In genomic region chr2:3165037-3165600, GRCm38 (mm10) we compare ENCODE assay signal across 28 mouse cellular contexts. TPM values are rescaled to one million over a fixed set of nuclear protein-coding genes. Genes with fewer than 3 reads are reported as not detected.
DNase-seq lines count a peak whose midpoint lies in the region; ATAC-seq and TF ChIP-seq lines count a peak whose summit lies in the region.
"Had no signal": no experiment of that assay in that cellular context is flagged by ENCODE, and none has a peak within 500 bp of the region (broad histone marks: within the 10 kb centered on the region; RNA-seq: fewer than 3 reads in every experiment).

No protein-coding gene starts in this region.

- H3K4me3 ChIP-seq in lung, postnatal 0 days (ENCODE audit: low read depth, low read length), result no peak overlapping the region
- no peak overlapping the region for H3K4me3 ChIP-seq in liver, postnatal 0 days (ENCODE audit: low read depth, low read length)
- H3K4me3 ChIP-seq: erythroblast, embryonic 14.5 days; heart, embryonic 13.5 days; hindbrain, embryonic 12.5 days; intestine, embryonic 15.5 days; midbrain, embryonic 12.5 days; myocyte; neural tube, embryonic 12.5 days had no signal

- H3K4me1 ChIP-seq in lung, postnatal 0 days (ENCODE audit: insufficient read depth, low read depth, low read length), result peaks cover 2% of the 10 kb centered on the region; the same call in 1 of the 2 replicates
- H3K4me1 ChIP-seq in liver, postnatal 0 days (ENCODE audit: insufficient read depth), result peaks cover 7% of the 10 kb centered on the region; the same call in 1 of the 2 replicates
- H3K4me1 ChIP-seq: neural tube, embryonic 12.5 days had no signal

- no peak for TF ChIP-seq CTCF in lung, postnatal 0 days (IDR thresholded peaks at IDR 0.05)
- no peak for TF ChIP-seq CTCF in liver, postnatal 0 days (IDR thresholded peaks at IDR 0.05; ENCODE audit: low read depth)

- H3K4me2 ChIP-seq in lung, postnatal 0 days (replicated peaks; ENCODE audit: low read depth, low read length), result no peak overlapping the region
- H3K4me2 ChIP-seq in liver, postnatal 0 days (ENCODE audit: low read depth, low read length), result no peak overlapping the region
- H3K4me2 ChIP-seq: heart, embryonic 13.5 days; hindbrain, embryonic 12.5 days; intestine, embryonic 15.5 days; liver, embryonic 11.5 days; midbrain, embryonic 12.5 days; neural tube, embryonic 12.5 days had no signal

- WGBS in lung, postnatal 0 days, result 83% methylated on average over 8 of the region's 8 CpGs
- 81% methylated on average over 8 of the region's 8 CpGs for WGBS in liver, postnatal 0 days (ENCODE audit: insufficient replicate concordance)

- TF ChIP-seq EP300 in lung, postnatal 0 days (IDR thresholded peaks at IDR 0.05), result no peak
- no peak for TF ChIP-seq EP300 in liver, postnatal 0 days (IDR thresholded peaks at IDR 0.05; ENCODE audit: low read depth)

- no peaks in the 10 kb centered on the region for H3K27me3 ChIP-seq in lung, postnatal 0 days (replicated peaks; ENCODE audit: insufficient read depth, low read length)
- no peaks in the 10 kb centered on the region for H3K27me3 ChIP-seq in liver, postnatal 0 days (ENCODE audit: insufficient read depth, low read length)
- H3K27me3 ChIP-seq: heart, embryonic 13.5 days; hindbrain, embryonic 12.5 days; intestine, embryonic 15.5 days; midbrain, embryonic 12.5 days; neural tube, embryonic 12.5 days had no signal

- peak overlapping the region; percentile 22; the same call in 1 of the 2 replicates for H3K27ac ChIP-seq in lung, postnatal 0 days (ENCODE audit: low read length)
- no peak overlapping the region for H3K27ac ChIP-seq in liver, postnatal 0 days (ENCODE audit: low read depth)
- H3K27ac ChIP-seq: heart, embryonic 13.5 days; hindbrain, embryonic 12.5 days; hindbrain, postnatal 0 days; intestine, embryonic 15.5 days; kidney, postnatal 0 days; midbrain, embryonic 12.5 days; neural tube, embryonic 12.5 days had no signal

- no peak overlapping the region for H3K9ac ChIP-seq in lung, postnatal 0 days (replicated peaks; ENCODE audit: low read depth)
- no peak overlapping the region for H3K9ac ChIP-seq in liver, postnatal 0 days (replicated peaks)
- H3K9ac ChIP-seq: heart, embryonic 13.5 days; hindbrain, embryonic 12.5 days; intestine, embryonic 15.5 days; midbrain, embryonic 12.5 days; neural tube, embryonic 12.5 days had no signal

- DNase-seq in heart, adult 18-20 months, result peak; percentile 27 to 59
- DNase-seq in heart, postnatal 4 days, result no peak
- DNase-seq in kidney, adult 9 months, result peak; percentile 52
- DNase-seq in kidney, adult 18-20 months, result no peak
- DNase-seq in lung, postnatal 0 days (ENCODE audit: low spot score), result no peak
- no peak for DNase-seq in lung, postnatal 36 days
- no peak for DNase-seq in liver, postnatal 0 days
- DNase-seq: adrenal gland, postnatal 25 days; cerebellum, adult 18-20 months; cerebellum, postnatal 10 days; gastrocnemius, postnatal 36 days; kidney, postnatal 4 days; right cerebral cortex, adult 18-20 months; spleen, adult 18-20 months; thymus, postnatal 14 days had no signal

- ATAC-seq in lung, postnatal 0 days, result no peak
- ATAC-seq in liver, postnatal 0 days, result no peak
- ATAC-seq: CD4-positive, CD25-positive, alpha-beta regulatory T cell, adult 4 months; forebrain, embryonic 16.5 days; hindbrain, postnatal 0 days; intestine, embryonic 15.5 days had no signal

- no peaks in the 10 kb centered on the region for H3K9me3 ChIP-seq in lung, postnatal 0 days (ENCODE audit: low read length)
- no peaks in the 10 kb centered on the region for H3K9me3 ChIP-seq in liver, postnatal 0 days (ENCODE audit: low read length)
- H3K9me3 ChIP-seq: heart, embryonic 13.5 days; hindbrain, embryonic 12.5 days; intestine, embryonic 15.5 days; megakaryocyte, embryonic 14.5 days; midbrain, embryonic 12.5 days; neural tube, embryonic 12.5 days had no signal

- H3K36me3 ChIP-seq in lung, postnatal 0 days (ENCODE audit: insufficient read depth, low read length), result no peaks in the 10 kb centered on the region
- H3K36me3 ChIP-seq in liver, postnatal 0 days (replicated peaks; ENCODE audit: insufficient read depth, low read length), result no peaks in the 10 kb centered on the region
- H3K36me3 ChIP-seq: heart, embryonic 13.5 days; hindbrain, embryonic 12.5 days; intestine, embryonic 15.5 days; midbrain, embryonic 12.5 days; neural tube, embryonic 12.5 days had no signal

RNA-seq across cellular contexts. Expression of gene Fam171a1, which starts 51.1 kb away (rescaled TPM):
- 10 to 100 TPM; 12.0 to 13.2 TPM for total RNA-seq in heart, adult 18-20 months (2021)
- total RNA-seq in heart, postnatal 4 days (2021), result 10 to 100 TPM; 36.0 to 36.5 TPM
- polyA plus RNA-seq in lung, postnatal 0 days (2015; fragmentation: Nextera tagmentation; extraction: Ambion mirVana), result 39.6 and 44.7 TPM in 2 replicates
- 2.4 and 2.5 TPM in 2 replicates for polyA plus RNA-seq in liver, postnatal 0 days (2015; fragmentation: Nextera tagmentation; extraction: Ambion mirVana)
- polyA plus RNA-seq: CD4-positive, CD25-positive, alpha-beta regulatory T cell, adult 4 months had no signal

Comparison
In these comparisons a context has a peak if more than half of its experiments do, and no peak if none do; other contexts are left out.
1. DNase-seq: peak in heart, adult 18-20 months (2 of 2) and kidney, adult 9 months (single experiment); none in heart, postnatal 4 days (single experiment), kidney, adult 18-20 months (single experiment), lung, postnatal 0 days (single experiment), lung, postnatal 36 days (single experiment) and liver, postnatal 0 days (single experiment).